Mouse (Mus musculus) myocyte (in vitro differentiated cells): ENCODE measurements around the gene Nipsnap1.

Experiments
- POLR2A ChIP-seq: IDR thresholded peaks from one replicate; pipeline ENCODE4 v1.6.1; 2011; ENCODE audit warnings: low read depth, mild to moderate bottlenecking, control low read depth, moderate library complexity; ENCODE audit not compliant: insufficient read length
- TCF12 ChIP-seq: IDR thresholded peaks from one replicate; pipeline ENCODE4 v1.6.1; 2011; ENCODE audit warnings: mild to moderate bottlenecking, control low read depth; ENCODE audit not compliant: poor library complexity, insufficient read depth, severe bottlenecking
- USF1 ChIP-seq: IDR thresholded peaks from one replicate; pipeline ENCODE4 v1.6.1; 2011; ENCODE audit warnings: low read depth, mild to moderate bottlenecking, control low read depth, moderate library complexity

DNA sequence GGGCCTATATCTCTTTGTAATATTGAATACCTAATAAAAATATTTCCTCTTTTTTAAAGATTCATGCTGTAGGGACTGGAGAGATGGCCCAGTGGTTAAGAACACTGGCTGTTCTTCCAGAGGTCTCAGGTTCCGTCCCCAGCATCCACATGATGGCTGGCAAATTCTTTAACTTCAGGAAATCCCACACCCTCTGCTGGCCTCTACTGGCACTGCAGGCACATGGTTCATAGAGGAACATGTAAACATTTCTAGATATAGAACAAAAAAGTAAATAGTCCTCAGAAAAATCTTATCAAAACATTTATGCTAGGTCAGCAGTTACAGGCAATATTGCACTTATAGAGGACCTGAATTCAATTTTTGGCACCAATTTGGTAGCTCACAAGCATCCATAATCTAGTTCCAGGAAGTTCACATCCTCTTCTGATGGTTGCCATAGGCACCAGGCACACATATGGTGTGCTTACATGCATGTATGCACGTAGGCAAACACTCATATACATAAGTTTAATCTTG is 11.7 kb downstream of the Nipsnap1 start:
- TF ChIP-seq TCF12 = no peak
- TF ChIP-seq USF1 = no peak
- no peak for TF ChIP-seq POLR2A
